Mouse (Mus musculus): ENCODE measurements at regions not wholly inside any gene's neighbourhood (a gene's known extent, or its start where the extent isn't known, plus 50 kb on each side); places are given as distances from the start of the nearest gene placed in this dataset.

GRCm38 (mm10) chr13:51299047-51299760 is 109.2 kb upstream of the S1pr3 start:
- no peak for ATAC-seq (replicated peaks; ENCODE audit: insufficient number of reproducible peaks, low FRiP score, low TSS enrichment, low read depth)
- no peak for DNase-seq (ENCODE audit: low spot score)
- Histone ChIP-seq H3K36me3 (replicated peaks; ENCODE audit: control insufficient read depth, insufficient read depth, low read depth, low read length) (no peaks in the 10 kb centered on the region), H3K4me3 (ENCODE audit: low read depth, low read length) (no peak overlapping the region), H3K9me3 (replicated peaks; ENCODE audit: control insufficient read depth, low read length) (no peaks in the 10 kb centered on the region), H3K4me1 (ENCODE audit: control insufficient read depth, insufficient read depth, low read length) (no peaks in the 10 kb centered on the region), H3K9ac (replicated peaks; ENCODE audit: low read length) (no peak overlapping the region), H3K27ac (replicated peaks; ENCODE audit: low read depth, low read length) (no peak overlapping the region), H3K27me3 (ENCODE audit: control insufficient read depth, insufficient read depth, low read length) (no peaks in the 10 kb centered on the region), H3K4me2 (ENCODE audit: low read depth, low read length) (no peak overlapping the region)
- WGBS, result 86% methylated on average over 4 of the region's 4 CpGs

GRCm38 (mm10) chr13:51301476-51301875 is 107.0 kb upstream of the S1pr3 start:
- ATAC-seq (replicated peaks; ENCODE audit: insufficient number of reproducible peaks, low FRiP score, low TSS enrichment, low read depth) (no peak), DNase-seq (ENCODE audit: low spot score) (no peak)
- Histone ChIP-seq H3K27ac (replicated peaks; ENCODE audit: low read depth, low read length) (no peak overlapping the region), H3K27me3 (ENCODE audit: control insufficient read depth, insufficient read depth, low read length) (no peaks in the 10 kb centered on the region), H3K36me3 (replicated peaks; ENCODE audit: control insufficient read depth, insufficient read depth, low read depth, low read length) (no peaks in the 10 kb centered on the region), H3K4me3 (ENCODE audit: low read depth, low read length) (no peak overlapping the region), H3K4me1 (ENCODE audit: control insufficient read depth, insufficient read depth, low read length) (no peaks in the 10 kb centered on the region), H3K9me3 (replicated peaks; ENCODE audit: control insufficient read depth, low read length) (no peaks in the 10 kb centered on the region), H3K9ac (replicated peaks; ENCODE audit: low read length) (no peak overlapping the region), H3K4me2 (ENCODE audit: low read depth, low read length) (no peak overlapping the region)
- WGBS, result 80% methylated on average over 7 of the region's 7 CpGs

- Histone ChIP-seq H3K4me2 (ENCODE audit: low read depth, low read length) (no peak overlapping the region), H3K27me3 (ENCODE audit: control insufficient read depth, insufficient read depth, low read length) (no peaks in the 10 kb centered on the region), H3K27ac (replicated peaks; ENCODE audit: low read depth, low read length) (no peak overlapping the region), H3K36me3 (replicated peaks; ENCODE audit: control insufficient read depth, insufficient read depth, low read depth, low read length) (no peaks in the 10 kb centered on the region), H3K4me1 (ENCODE audit: control insufficient read depth, insufficient read depth, low read length) (no peaks in the 10 kb centered on the region), H3K9me3 (replicated peaks; ENCODE audit: control insufficient read depth, low read length) (no peaks in the 10 kb centered on the region), H3K4me3 (ENCODE audit: low read depth, low read length) (no peak overlapping the region), H3K9ac (replicated peaks; ENCODE audit: low read length) (no peak overlapping the region)
- ATAC-seq (replicated peaks; ENCODE audit: insufficient number of reproducible peaks, low FRiP score, low TSS enrichment, low read depth) (no peak), DNase-seq (ENCODE audit: low spot score) (no peak)
- WGBS, result 72% methylated on average over 3 of the region's 3 CpGs
Measured at GRCm38 (mm10) chr13:51303112-51303511, 105.3 kb upstream of the S1pr3 start.

- Histone ChIP-seq H3K27ac (replicated peaks; ENCODE audit: low read depth, low read length) (no peak overlapping the region), H3K27me3 (ENCODE audit: control insufficient read depth, insufficient read depth, low read length) (no peaks in the 10 kb centered on the region), H3K9ac (replicated peaks; ENCODE audit: low read length) (no peak overlapping the region), H3K4me3 (ENCODE audit: low read depth, low read length) (no peak overlapping the region), H3K4me2 (ENCODE audit: low read depth, low read length) (no peak overlapping the region), H3K4me1 (ENCODE audit: control insufficient read depth, insufficient read depth, low read length) (no peaks in the 10 kb centered on the region), H3K9me3 (replicated peaks; ENCODE audit: control insufficient read depth, low read length) (no peaks in the 10 kb centered on the region), H3K36me3 (replicated peaks; ENCODE audit: control insufficient read depth, insufficient read depth, low read depth, low read length) (no peaks in the 10 kb centered on the region)
- no peak for DNase-seq (ENCODE audit: low spot score)
- WGBS, result 39% methylated on average over 4 of the region's 4 CpGs
- no peak for ATAC-seq (replicated peaks; ENCODE audit: insufficient number of reproducible peaks, low FRiP score, low TSS enrichment, low read depth)
Measured at GRCm38 (mm10) chr13:51304631-51305030, 103.8 kb upstream of the S1pr3 start.

GRCm38 (mm10) chr13:51309446-51309845 is 99.0 kb upstream of the S1pr3 start:
- Histone ChIP-seq H3K4me2 (ENCODE audit: low read depth, low read length) (no peak overlapping the region), H3K4me1 (ENCODE audit: control insufficient read depth, insufficient read depth, low read length) (peaks cover 8% of the 10 kb centered on the region), H3K9me3 (replicated peaks; ENCODE audit: control insufficient read depth, low read length) (no peaks in the 10 kb centered on the region), H3K36me3 (replicated peaks; ENCODE audit: control insufficient read depth, insufficient read depth, low read depth, low read length) (no peaks in the 10 kb centered on the region), H3K4me3 (ENCODE audit: low read depth, low read length) (no peak overlapping the region), H3K27ac (replicated peaks; ENCODE audit: low read depth, low read length) (no peak overlapping the region), H3K9ac (replicated peaks; ENCODE audit: low read length) (no peak overlapping the region), H3K27me3 (ENCODE audit: control insufficient read depth, insufficient read depth, low read length) (no peaks in the 10 kb centered on the region)
- ATAC-seq (replicated peaks; ENCODE audit: insufficient number of reproducible peaks, low FRiP score, low TSS enrichment, low read depth) (no peak), DNase-seq (ENCODE audit: low spot score) (no peak)

- peaks cover 8% of the 10 kb centered on the region for H3K4me1 ChIP-seq (ENCODE audit: control insufficient read depth, insufficient read depth, low read length)
- DNase-seq (ENCODE audit: low spot score) (no peak), ATAC-seq (replicated peaks; ENCODE audit: insufficient number of reproducible peaks, low FRiP score, low TSS enrichment, low read depth) (no peak)
- no peaks in the 10 kb centered on the region for H3K36me3 ChIP-seq (replicated peaks; ENCODE audit: control insufficient read depth, insufficient read depth, low read depth, low read length)
- no peak overlapping the region for H3K4me3 ChIP-seq (ENCODE audit: low read depth, low read length)
- no peak overlapping the region for H3K4me2 ChIP-seq (ENCODE audit: low read depth, low read length)
- H3K9me3 ChIP-seq (replicated peaks; ENCODE audit: control insufficient read depth, low read length), result no peaks in the 10 kb centered on the region
- no peak overlapping the region for H3K27ac ChIP-seq (replicated peaks; ENCODE audit: low read depth, low read length)
- WGBS, result 55% methylated on average over 2 of the region's 2 CpGs
- H3K27me3 ChIP-seq (ENCODE audit: control insufficient read depth, insufficient read depth, low read length), result no peaks in the 10 kb centered on the region
- no peak overlapping the region for H3K9ac ChIP-seq (replicated peaks; ENCODE audit: low read length)
Measured at GRCm38 (mm10) chr13:51310041-51310440, 98.4 kb upstream of the S1pr3 start.

GRCm38 (mm10) chr13:51311679-51312255 is 96.7 kb upstream of the S1pr3 start:
- H3K4me3 ChIP-seq (ENCODE audit: low read depth, low read length), result no peak overlapping the region
- no peaks in the 10 kb centered on the region for H3K36me3 ChIP-seq (replicated peaks; ENCODE audit: control insufficient read depth, insufficient read depth, low read depth, low read length)
- no peaks in the 10 kb centered on the region for H3K9me3 ChIP-seq (replicated peaks; ENCODE audit: control insufficient read depth, low read length)
- no peak overlapping the region for H3K9ac ChIP-seq (replicated peaks; ENCODE audit: low read length)
- 51% methylated on average over 8 of the region's 8 CpGs for WGBS
- ATAC-seq (replicated peaks; ENCODE audit: insufficient number of reproducible peaks, low FRiP score, low TSS enrichment, low read depth), result no peak
- no peak for DNase-seq (ENCODE audit: low spot score)
- H3K4me2 ChIP-seq (ENCODE audit: low read depth, low read length), result no peak overlapping the region
- peak overlapping the region; percentile 20; the same call in 1 of the 2 replicates for H3K27ac ChIP-seq (replicated peaks; ENCODE audit: low read depth, low read length)
- H3K27me3 ChIP-seq (ENCODE audit: control insufficient read depth, insufficient read depth, low read length), result no peaks in the 10 kb centered on the region
- peaks cover 10% of the 10 kb centered on the region for H3K4me1 ChIP-seq (ENCODE audit: control insufficient read depth, insufficient read depth, low read length)

GRCm38 (mm10) chr13:51313129-51313850 is 95.1 kb upstream of the S1pr3 start:
- Histone ChIP-seq H3K4me3 (ENCODE audit: low read depth, low read length) (no peak overlapping the region), H3K9me3 (replicated peaks; ENCODE audit: control insufficient read depth, low read length) (no peaks in the 10 kb centered on the region), H3K4me2 (ENCODE audit: low read depth, low read length) (no peak overlapping the region), H3K4me1 (ENCODE audit: control insufficient read depth, insufficient read depth, low read length) (peaks cover 10% of the 10 kb centered on the region), H3K36me3 (replicated peaks; ENCODE audit: control insufficient read depth, insufficient read depth, low read depth, low read length) (no peaks in the 10 kb centered on the region), H3K27ac (replicated peaks; ENCODE audit: low read depth, low read length) (peak overlapping the region; percentile 68), H3K9ac (replicated peaks; ENCODE audit: low read length) (no peak overlapping the region), H3K27me3 (ENCODE audit: control insufficient read depth, insufficient read depth, low read length) (no peaks in the 10 kb centered on the region)
- DNase-seq (ENCODE audit: low spot score) (no peak), ATAC-seq (replicated peaks; ENCODE audit: insufficient number of reproducible peaks, low FRiP score, low TSS enrichment, low read depth) (no peak)
- WGBS, result 61% methylated on average over 5 of the region's 5 CpGs

Data from embryonic facial prominence, embryonic 11.5 days (tissue).